ENCODE assay signal across 26 mouse cellular contexts in the genomic region with DNA sequence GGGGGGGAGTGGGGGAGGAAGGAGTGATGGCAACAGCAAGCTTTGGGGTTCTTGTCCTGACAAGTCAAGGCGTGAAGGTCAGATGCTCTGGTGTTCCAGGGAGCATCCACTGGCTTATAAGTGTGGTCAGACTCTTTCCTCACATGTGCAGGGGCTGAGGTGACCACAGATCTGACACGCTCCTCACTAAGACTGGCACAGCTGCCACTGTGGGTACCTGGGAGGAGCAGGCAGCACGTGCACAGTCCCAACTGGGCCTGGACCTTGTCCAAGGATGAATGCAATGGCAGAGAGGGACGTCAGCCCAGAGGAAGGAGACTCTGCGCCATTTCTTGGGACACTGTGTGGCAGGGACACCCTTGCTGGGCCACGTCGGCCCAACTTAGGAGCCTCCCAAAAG.
"Had no signal": no experiment of that assay in that cellular context is flagged by ENCODE, and none has a peak within 500 bp of the region (broad histone marks: within the 10 kb centered on the region; RNA-seq: fewer than 3 reads in every experiment).

No protein-coding gene starts in this region.

- H3K9ac ChIP-seq: heart, embryonic 13.5 days; heart, embryonic 15.5 days; hindbrain, embryonic 13.5 days; hindbrain, embryonic 15.5 days; kidney, embryonic 15.5 days; limb, embryonic 13.5 days; limb, embryonic 15.5 days; liver, embryonic 12.5 days; liver, embryonic 14.5 days had no signal

- H3K27me3 ChIP-seq: heart, embryonic 13.5 days; heart, embryonic 15.5 days; hindbrain, embryonic 13.5 days; hindbrain, embryonic 15.5 days; kidney, embryonic 15.5 days; limb, embryonic 13.5 days; limb, embryonic 15.5 days; liver, embryonic 12.5 days had no signal

- H3K4me1 ChIP-seq: hindbrain, embryonic 15.5 days had no signal

- H3K36me3 ChIP-seq: heart, embryonic 13.5 days; heart, embryonic 15.5 days; hindbrain, embryonic 15.5 days; kidney, embryonic 15.5 days; limb, embryonic 13.5 days; limb, embryonic 15.5 days; liver, embryonic 12.5 days had no signal

- H3K27ac ChIP-seq: heart, adult 2 months; heart, embryonic 13.5 days; heart, embryonic 15.5 days; hindbrain, embryonic 13.5 days; hindbrain, embryonic 15.5 days; hindbrain, postnatal 0 days; kidney, embryonic 15.5 days; kidney, postnatal 0 days; layer of hippocampus, adult 2 months; left cerebral cortex, adult 2 months; limb, embryonic 13.5 days; limb, embryonic 15.5 days; liver, embryonic 12.5 days; liver, embryonic 14.5 days had no signal

- H3K4me3 ChIP-seq: heart, adult 2 months; heart, embryonic 13.5 days; heart, embryonic 15.5 days; hindbrain, embryonic 13.5 days; hindbrain, embryonic 15.5 days; kidney, embryonic 15.5 days; layer of hippocampus, adult 2 months; left cerebral cortex, adult 2 months; limb, embryonic 13.5 days; limb, embryonic 15.5 days; liver, embryonic 12.5 days had no signal

- DNase-seq: gastrocnemius, postnatal 14 days; gastrocnemius, postnatal 36 days; heart, adult 2 months; heart, postnatal 14 days; heart, postnatal 36 days; kidney, adult 11 months; kidney, adult 2 months; kidney, adult 9 months; kidney, postnatal 14 days; kidney, postnatal 4 days; left cerebral cortex, postnatal 4 days had no signal

- H3K9me3 ChIP-seq: heart, embryonic 13.5 days; heart, embryonic 15.5 days; hindbrain, embryonic 13.5 days; hindbrain, embryonic 15.5 days; kidney, embryonic 15.5 days; limb, embryonic 13.5 days; limb, embryonic 15.5 days; liver, embryonic 12.5 days had no signal

- ATAC-seq: hindbrain, postnatal 0 days; intestine, embryonic 16.5 days; liver, embryonic 12.5 days had no signal

- H3K4me2 ChIP-seq: heart, embryonic 11.5 days; heart, embryonic 13.5 days; heart, embryonic 15.5 days; hindbrain, embryonic 13.5 days; hindbrain, embryonic 15.5 days; kidney, embryonic 15.5 days; limb, embryonic 13.5 days; limb, embryonic 15.5 days; liver, embryonic 12.5 days had no signal
